Mouse (Mus musculus) cerebellum, adult 2 months (tissue): ENCODE results near the gene Zfp827. TPM values are rescaled to one million over a fixed set of nuclear protein-coding genes. Genes with fewer than 3 reads are reported as not detected.

ENCODE experiments used
- DNase-seq, 2 experiments: peaks; one replicate each; pipeline ENCODE4 v3.0.0; 2021
- H3K27ac ChIP-seq: fragments of 200-500 bp; 2 replicates; pipeline ENCODE4 v1.5.1; 2012; ENCODE audit warnings: low read length, control low read depth, inconsistent platforms; ENCODE audit not compliant: insufficient read depth
- H3K27me3 ChIP-seq: fragments of 200-500 bp; 2 replicates; pipeline ENCODE4 v1.6.1; 2012; ENCODE audit warnings: inconsistent platforms, mild to moderate bottlenecking, low read length, moderate library complexity; ENCODE audit not compliant: control insufficient read depth, insufficient read depth
- H3K4me1 ChIP-seq: fragments of 200-500 bp; 2 replicates; pipeline ENCODE4 v1.6.1; 2011; ENCODE audit warnings: low read length; ENCODE audit not compliant: control insufficient read depth, insufficient read depth
- H3K4me3 ChIP-seq: fragments of 200-500 bp; replicated peaks from 2 replicates; pipeline ENCODE3; 2011; ENCODE audit warnings: mild to moderate bottlenecking, low read depth, low read length, control low read depth; ENCODE audit not compliant: insufficient read depth
- CTCF ChIP-seq: fragments of 200-500 bp; IDR thresholded peaks from 2 replicates; pipeline ENCODE4 v1.5.1; 2011; ENCODE audit warnings: low read depth, mild to moderate bottlenecking, control low read depth, low read length, moderate library complexity, borderline replicate concordance; ENCODE audit not compliant: insufficient read depth
- POLR2A ChIP-seq: fragments of 200-500 bp; IDR thresholded peaks from 2 replicates; pipeline ENCODE4 v1.6.1; 2011; ENCODE audit warnings: low read length, control low read depth, borderline replicate concordance; ENCODE audit not compliant: insufficient read depth
- WGBS: fragments of 180-500 bp; shearing (Covaris S2); methylation state at CpG from one replicate; pipeline ENCODE4 v1.1.7; 2018; 5-methylcytosine and 5-hydroxymethylcytosine counted together
- polyA plus RNA-seq: library from polyadenylated mRNA; depleted of rRNA; stranded (reverse); fragments of >200 nt; gene quantifications from 2 replicates; pipeline ENCODE4 v1.2.3, GENCODE M21; 2012

The Zfp827 gene
- polyA plus RNA-seq, 1 experiment, result 24.7 TPM

DNA sequence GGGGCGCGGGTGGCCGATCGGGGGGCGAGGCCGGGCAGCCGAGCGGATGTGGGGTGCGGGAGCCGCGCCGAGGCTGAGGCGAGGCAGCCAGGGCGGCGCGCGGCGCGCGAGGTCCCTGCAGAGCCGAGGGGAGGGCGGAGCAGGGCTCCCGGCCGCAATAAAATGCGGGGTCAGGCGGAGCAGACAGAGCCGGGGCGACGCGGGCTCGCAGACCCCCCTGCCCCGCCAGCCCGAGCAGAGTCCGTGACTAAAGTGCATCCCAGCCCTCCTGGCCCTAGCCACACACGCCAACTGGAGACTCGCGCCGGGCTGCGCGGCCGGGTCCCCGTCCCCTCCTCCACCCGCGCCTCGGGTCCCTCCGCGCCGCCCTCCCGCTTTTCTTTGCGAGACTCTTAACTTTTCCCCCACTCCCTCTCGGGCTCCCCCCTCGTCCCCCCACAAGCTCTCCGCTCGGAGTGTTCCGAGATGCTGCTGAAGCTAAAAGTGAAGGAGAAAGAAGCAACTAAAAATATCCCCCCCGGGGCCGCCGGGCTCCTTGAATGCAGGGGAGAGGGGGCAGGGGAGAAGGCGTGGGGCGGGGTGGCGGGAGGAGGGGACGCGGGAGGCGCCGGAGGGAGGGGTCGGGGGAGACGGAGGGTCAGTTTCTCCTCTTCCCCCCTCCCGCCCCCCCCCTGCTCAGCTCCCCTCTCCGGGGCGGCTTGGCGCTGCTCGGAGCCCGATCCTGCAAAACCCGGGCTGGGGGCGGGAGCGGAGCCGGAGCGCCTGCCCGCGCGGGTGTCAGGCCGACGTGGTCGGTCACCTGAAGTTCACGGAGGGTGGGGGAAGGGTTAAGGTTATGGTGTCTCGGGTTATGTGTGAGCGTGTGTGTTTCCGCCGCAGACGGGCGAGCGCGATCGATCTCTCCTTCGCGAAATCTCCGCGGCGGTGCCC, 1.4 kb downstream of the Zfp827 start:
- Histone ChIP-seq H3K27me3 (no peaks in the 10 kb centered on the region), H3K4me1 (no peaks in the 10 kb centered on the region), H3K4me3 (peak overlapping the region; percentile 98), H3K27ac (peak overlapping the region; percentile 75)
- peak; percentile 71 to 82 for DNase-seq
- TF ChIP-seq POLR2A (no peak), CTCF (no peak)
- 1% methylated on average over 71 of the region's 99 CpGs for WGBS

DNA sequence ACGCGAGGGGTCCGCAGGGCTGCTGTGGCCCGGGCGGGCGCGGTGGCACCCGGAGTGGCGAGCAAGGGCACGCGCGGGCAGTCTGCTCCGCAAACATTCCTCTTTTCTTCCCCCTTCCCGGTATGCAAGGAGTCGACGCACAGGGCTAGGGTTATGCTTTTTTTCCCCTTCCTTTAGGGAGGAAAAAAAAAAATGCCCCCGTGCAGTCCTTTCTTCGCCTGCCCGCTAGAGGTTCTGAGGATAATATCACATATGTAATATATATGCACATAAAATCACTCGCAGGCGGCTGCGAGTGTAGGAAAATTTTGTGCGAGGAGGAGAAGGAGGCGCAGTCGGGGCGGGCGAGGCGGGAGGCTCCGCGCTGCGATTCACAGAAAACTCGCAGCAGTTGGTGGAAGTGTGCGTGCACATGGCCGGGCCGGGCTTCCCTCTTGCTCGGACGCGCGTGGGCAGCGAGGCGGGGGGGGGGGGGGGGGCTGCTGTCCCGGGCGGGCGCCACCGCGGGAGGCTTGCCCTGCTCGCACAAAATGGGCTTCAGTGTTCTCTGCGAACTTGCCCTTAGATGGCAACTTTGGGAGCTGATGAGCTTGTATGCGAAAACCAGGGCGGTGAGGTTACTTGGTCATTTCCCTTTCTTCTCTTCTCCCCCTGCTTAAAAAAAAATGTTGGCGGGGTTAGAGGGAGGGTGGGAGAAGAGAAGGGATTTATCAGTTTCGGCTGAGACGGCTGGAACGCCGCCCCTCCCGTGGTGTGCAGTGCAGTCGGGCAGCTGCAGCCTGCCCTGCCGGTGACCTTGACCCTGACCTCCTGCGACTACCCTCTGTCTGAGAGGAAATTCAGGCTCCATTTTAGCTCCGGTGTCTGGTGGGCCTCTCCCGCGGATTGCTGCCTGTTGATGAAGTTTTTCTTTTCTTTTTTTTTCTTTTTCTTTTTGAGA, 2.4 kb downstream of the Zfp827 start:
- Histone ChIP-seq H3K4me3 (peak overlapping the region; percentile 98), H3K4me1 (no peaks in the 10 kb centered on the region), H3K27ac (peak overlapping the region; percentile 75), H3K27me3 (no peaks in the 10 kb centered on the region)
- 3% methylated on average over 57 of the region's 62 CpGs for WGBS
- DNase-seq, result peak; percentile 68 to 70
- no peak for TF ChIP-seq CTCF
- no peak for TF ChIP-seq POLR2A

DNA sequence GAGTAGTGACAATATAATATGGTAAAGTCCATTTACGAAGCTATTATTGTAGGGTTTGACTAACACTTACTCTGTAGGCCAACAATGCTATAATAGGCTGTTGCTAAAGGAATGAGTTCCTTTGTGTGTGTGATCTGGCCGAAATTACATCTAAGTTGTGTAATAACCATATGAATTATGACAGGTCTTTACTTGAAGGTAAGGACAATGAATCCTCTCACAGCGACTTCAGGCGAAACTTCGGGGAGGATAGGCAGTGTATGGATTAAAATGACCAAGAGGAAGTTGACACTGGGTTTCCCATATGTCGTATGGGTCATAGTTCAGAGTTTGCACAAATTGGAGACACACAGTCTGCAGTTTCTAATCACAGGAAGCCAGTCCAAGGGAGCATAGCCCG, 9.3 kb downstream of the Zfp827 start:
- Histone ChIP-seq H3K4me1 (peaks cover 6% of the 10 kb centered on the region), H3K4me3 (no peak overlapping the region), H3K27ac (no peak overlapping the region)

DNA sequence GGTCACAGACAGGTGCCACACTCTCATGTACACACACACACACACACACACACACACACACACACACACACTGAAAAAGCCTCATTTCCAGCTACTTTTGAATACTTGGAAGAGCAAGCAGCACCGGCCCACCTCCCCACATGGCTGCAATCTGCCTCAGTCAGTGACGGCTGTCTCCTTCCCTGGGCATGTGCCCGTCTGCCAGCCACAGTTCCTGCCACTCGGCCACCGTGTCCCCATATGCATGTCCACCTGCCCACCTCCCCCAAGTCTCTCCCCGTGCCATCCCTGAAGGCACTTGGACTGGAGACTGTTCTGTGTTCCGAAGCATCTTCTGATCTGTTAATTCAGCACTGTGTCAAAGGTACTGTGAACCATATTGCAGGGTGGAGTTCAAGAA, 9.8 kb downstream of the Zfp827 start:
- no peak overlapping the region for H3K4me3 ChIP-seq
- peak; percentile 25 to 46 for DNase-seq
- WGBS, result 7% methylated on average over 7 of the region's 7 CpGs
- H3K27me3 ChIP-seq, result no peaks in the 10 kb centered on the region
- no peak for TF ChIP-seq CTCF
- TF ChIP-seq POLR2A, result no peak
- H3K27ac ChIP-seq, result no peak overlapping the region
- peaks cover 6% of the 10 kb centered on the region for H3K4me1 ChIP-seq

More for the DNA sequence above, 9.3 kb downstream of the Zfp827 start:
- TF ChIP-seq POLR2A, result no peak
- no peak for TF ChIP-seq CTCF
- DNase-seq, result no peak
- 80% methylated on average over 7 of the region's 7 CpGs for WGBS
- H3K27me3 ChIP-seq, result no peaks in the 10 kb centered on the region

DNA sequence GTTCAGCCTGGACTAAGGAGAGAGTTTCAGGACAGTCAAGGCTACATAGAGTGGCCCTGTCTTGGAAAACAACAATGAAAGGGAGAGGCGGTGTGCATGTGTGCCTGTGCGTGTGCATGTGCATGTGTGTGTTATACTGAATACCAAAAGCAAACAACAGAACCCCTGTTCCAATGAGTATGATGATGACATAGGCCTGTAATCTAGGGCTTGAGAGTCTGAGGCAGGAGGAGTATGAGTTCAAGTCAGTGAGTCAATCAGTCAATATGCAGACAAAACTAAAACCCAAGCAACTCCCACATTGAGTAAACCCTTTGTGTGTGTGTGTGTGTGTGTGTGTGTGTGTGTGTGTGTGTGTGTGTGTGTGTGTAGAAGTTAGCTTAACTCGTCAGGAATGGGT, 13.2 kb downstream of the Zfp827 start:
- Histone ChIP-seq H3K27me3 (no peaks in the 10 kb centered on the region), H3K4me3 (no peak overlapping the region), H3K27ac (no peak overlapping the region), H3K4me1 (peaks cover 8% of the 10 kb centered on the region)
- no peak for DNase-seq
- 94% methylated on average over 3 of the region's 3 CpGs for WGBS
- TF ChIP-seq POLR2A (no peak), CTCF (no peak)

DNA sequence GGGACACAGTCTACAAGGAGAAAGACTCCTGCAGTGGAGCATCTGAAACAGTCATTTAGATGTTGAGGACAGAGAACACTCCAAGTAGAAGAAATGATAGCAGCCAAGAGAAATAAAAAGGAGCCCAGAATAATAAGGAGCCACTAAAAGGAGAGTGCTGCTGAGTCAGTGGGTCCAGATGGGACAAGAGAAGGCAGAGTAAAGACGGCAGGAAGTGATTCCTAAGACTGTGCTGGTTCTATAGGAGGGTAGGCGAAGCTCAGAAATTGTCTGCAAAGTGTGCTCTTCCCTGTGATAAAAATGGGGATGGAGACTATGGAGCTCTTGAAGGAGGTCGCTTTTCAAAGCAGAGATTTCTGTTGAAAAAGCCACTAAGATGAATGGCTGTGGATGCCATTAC, 14.0 kb downstream of the Zfp827 start:
- H3K4me3 ChIP-seq, result no peak overlapping the region
- DNase-seq, result no peak
- peaks cover 12% of the 10 kb centered on the region for H3K4me1 ChIP-seq
- TF ChIP-seq POLR2A (no peak), CTCF (no peak)
- 84% methylated on average over 3 of the region's 3 CpGs for WGBS
- no peak overlapping the region for H3K27ac ChIP-seq
- no peaks in the 10 kb centered on the region for H3K27me3 ChIP-seq

DNA sequence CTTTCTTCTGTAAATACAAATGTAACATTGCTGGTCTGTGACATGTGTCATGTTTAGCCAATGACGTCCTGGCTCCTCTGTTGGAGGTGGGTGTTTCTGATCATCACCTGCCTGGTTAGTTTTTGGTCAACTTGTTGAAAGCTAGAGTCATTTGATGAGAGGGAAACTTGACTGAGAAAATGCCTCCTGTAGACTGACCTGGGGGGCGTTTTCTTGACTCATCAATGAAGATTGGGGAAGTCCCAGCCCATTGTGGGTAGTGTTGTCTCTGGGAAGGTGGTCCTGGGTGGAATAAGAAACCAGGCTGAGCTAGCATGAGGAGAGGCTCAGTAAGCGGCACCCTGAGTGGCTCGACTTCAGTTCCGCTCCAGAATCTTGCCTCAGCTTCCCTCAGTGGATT, 16.4 kb downstream of the Zfp827 start:
- no peak for DNase-seq
- Histone ChIP-seq H3K4me3 (no peak overlapping the region), H3K27me3 (no peaks in the 10 kb centered on the region), H3K4me1 (peaks cover 6% of the 10 kb centered on the region; the same call in 1 of the 2 replicates), H3K27ac (no peak overlapping the region)
- TF ChIP-seq POLR2A (no peak), CTCF (no peak)
- 95% methylated on average over 5 of the region's 5 CpGs for WGBS

GRCm38 (mm10) chr8:79046659-79047058, 18.4 kb downstream of the Zfp827 start:
- H3K4me3 ChIP-seq, result no peak overlapping the region
- no peak overlapping the region for H3K27ac ChIP-seq
- no peak for DNase-seq
- peaks cover 6% of the 10 kb centered on the region for H3K4me1 ChIP-seq
- no peak for TF ChIP-seq POLR2A
- no peak for TF ChIP-seq CTCF
- WGBS, result 61% methylated on average over 4 of the region's 4 CpGs
- no peaks in the 10 kb centered on the region for H3K27me3 ChIP-seq
